Mouse (Mus musculus) heart, postnatal 25 days (tissue): ENCODE data around the gene Gm10256. TPM values are rescaled to one million over a fixed set of nuclear protein-coding genes. Genes with fewer than 3 reads are reported as not detected.
"Not testable (repeated sequence)": the region's sequence is repeated elsewhere in the genome, so short reads cannot be mapped to it uniquely, and the experiment has no call there.

ENCODE experiments used
- DNase-seq: peaks from one replicate; pipeline ENCODE4 v3.0.0; 2022; ENCODE audit warnings: low spot score
- intact Hi-C: fragments of 180-260 bp; cut with DNase I; formaldehyde crosslinking; loops from one replicate; pipeline ENCODE4 v1.15.1; 2025
- total RNA-seq, 2 experiments: library from RNA; stranded (reverse); gene quantifications; 2 replicates each; pipeline ENCODE4 v1.2.3; 2021

Gm10256 gene
- not detected for total RNA-seq

DNA sequence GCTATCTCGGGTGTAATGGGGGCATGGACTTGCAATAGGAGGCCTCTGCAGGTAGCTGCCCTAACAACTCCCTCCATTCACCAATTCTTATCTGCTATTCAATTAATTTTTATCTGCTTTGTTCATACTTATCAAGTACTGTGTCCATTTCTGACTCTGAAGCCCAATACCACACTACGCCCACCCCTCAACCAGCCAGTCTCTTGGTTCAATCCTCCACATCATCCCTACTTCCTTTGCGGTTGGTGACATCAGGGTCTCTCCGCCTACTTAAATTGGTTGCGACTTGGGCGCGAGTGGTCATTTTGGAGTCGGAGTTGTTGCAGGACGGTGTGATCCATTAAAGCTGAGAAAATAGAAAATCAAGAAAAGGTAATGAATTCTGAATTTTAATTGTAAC, at the start of gene Gm10256, which contains the start of gene Rbmy:
Gene Gm10256, plus strand, starts transcription at position 320 of the 400 bp plus-strand sequence.
Gene Rbmy, plus strand, starts transcription at position 301 of the 400 bp plus-strand sequence.
- DNase-seq, intact Hi-C loops: not testable (repeated sequence)

DNA sequence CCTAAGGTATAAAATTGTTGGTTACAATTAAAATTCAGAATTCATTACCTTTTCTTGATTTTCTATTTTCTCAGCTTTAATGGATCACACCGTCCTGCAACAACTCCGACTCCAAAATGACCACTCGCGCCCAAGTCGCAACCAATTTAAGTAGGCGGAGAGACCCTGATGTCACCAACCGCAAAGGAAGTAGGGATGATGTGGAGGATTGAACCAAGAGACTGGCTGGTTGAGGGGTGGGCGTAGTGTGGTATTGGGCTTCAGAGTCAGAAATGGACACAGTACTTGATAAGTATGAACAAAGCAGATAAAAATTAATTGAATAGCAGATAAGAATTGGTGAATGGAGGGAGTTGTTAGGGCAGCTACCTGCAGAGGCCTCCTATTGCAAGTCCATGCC, 34.4 kb upstream of the Gm10256 start, which contains the start of gene Gm4064:
Gene Gm4064, minus strand, starts transcription at position 101 of the 400 bp plus-strand sequence.
- intact Hi-C loops, DNase-seq: not testable (repeated sequence)

DNA sequence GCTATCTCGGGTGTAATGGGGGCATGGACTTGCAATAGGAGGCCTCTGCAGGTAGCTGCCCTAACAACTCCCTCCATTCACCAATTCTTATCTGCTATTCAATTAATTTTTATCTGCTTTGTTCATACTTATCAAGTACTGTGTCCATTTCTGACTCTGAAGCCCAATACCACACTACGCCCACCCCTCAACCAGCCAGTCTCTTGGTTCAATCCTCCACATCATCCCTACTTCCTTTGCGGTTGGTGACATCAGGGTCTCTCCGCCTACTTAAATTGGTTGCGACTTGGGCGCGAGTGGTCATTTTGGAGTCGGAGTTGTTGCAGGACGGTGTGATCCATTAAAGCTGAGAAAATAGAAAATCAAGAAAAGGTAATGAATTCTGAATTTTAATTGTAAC, 70.2 kb downstream of the Gm10256 start, which contains the start of gene Gm10352:
Gene Gm10352, plus strand, starts transcription at position 301 of the 400 bp plus-strand sequence.
- intact Hi-C loops, result not testable (repeated sequence)

More for the DNA sequence above, 70.2 kb downstream of the Gm10256 start, which contains the start of gene Gm10352:
- not testable (repeated sequence) for DNase-seq

Other genes with a start within 250 kb of the Gm10256 start
- gene H2al2c, start 231.6 kb upstream of the Gm10256 start, total RNA-seq, result not detected
- not detected for gene Sry, start 167.0 kb upstream of the Gm10256 start, total RNA-seq
- gene H2al2b, start 110.0 kb upstream of the Gm10256 start, total RNA-seq, result not detected
- gene Gm4064, start 34.5 kb upstream of the Gm10256 start, total RNA-seq, result not detected
- not detected for gene Rbmy, start within 50 bp of the Gm10256 start, total RNA-seq
- not detected for gene Gm10352, start 70.3 kb downstream of the Gm10256 start, total RNA-seq
- not detected for gene Gm29289, start 101.9 kb downstream of the Gm10256 start, total RNA-seq